In the genomic region with DNA sequence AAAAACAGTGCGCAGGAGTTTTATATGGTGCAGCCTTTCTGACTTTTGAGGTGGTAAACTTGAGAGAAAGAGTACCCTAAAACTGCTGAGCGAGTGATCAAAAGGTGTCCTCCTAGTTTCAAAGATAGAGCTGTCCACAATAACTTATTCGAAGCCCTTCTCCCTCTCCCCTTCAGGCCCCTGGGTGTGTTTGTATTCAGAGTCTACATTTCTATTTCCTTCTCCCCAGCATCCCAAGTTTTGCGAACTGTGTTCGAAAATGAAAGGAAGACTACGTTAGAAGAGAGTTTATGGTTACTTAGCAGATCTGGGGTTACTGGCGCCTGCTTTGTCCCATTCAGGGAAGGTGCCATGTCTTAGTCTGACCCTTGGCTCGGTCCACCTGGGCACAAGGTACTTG, we compare ENCODE assay signal across 8 mouse cellular contexts. TPM values are rescaled to one million over a fixed set of nuclear protein-coding genes. Genes with fewer than 3 reads are reported as not detected.
A peak's percentile ranks its signal among the peaks of the same experiment; 100 is the strongest.
DNase-seq lines count a peak whose midpoint lies in the region; ATAC-seq and TF ChIP-seq lines count a peak whose summit lies in the region.

No protein-coding gene starts in this region.

- H3K36me3 ChIP-seq in lung, embryonic 14.5 days (ENCODE audit: insufficient read depth): no peaks in the 10 kb centered on the region
- H3K36me3 ChIP-seq in embryonic facial prominence, embryonic 14.5 days (ENCODE audit: control insufficient read depth, insufficient read depth, low read length): 0 out of 2 replicates have a peak, but pooled peaks cover 9% of the 10 kb centered on the region
- H3K36me3 ChIP-seq in limb, embryonic 11.5 days (ENCODE audit: control insufficient read depth, insufficient read depth, low read length): no peaks in the 10 kb centered on the region

- no peaks in the 10 kb centered on the region for H3K27me3 ChIP-seq in lung, embryonic 14.5 days (ENCODE audit: insufficient read depth, low read length)
- no peaks in the 10 kb centered on the region for H3K27me3 ChIP-seq in embryonic facial prominence, embryonic 14.5 days (replicated peaks; ENCODE audit: control insufficient read depth, insufficient read depth, low read length)
- no peaks in the 10 kb centered on the region for H3K27me3 ChIP-seq in limb, embryonic 11.5 days (ENCODE audit: control insufficient read depth, insufficient read depth, low read length)

- peak overlapping the region; percentile 96 for H3K4me3 ChIP-seq in lung, embryonic 14.5 days (ENCODE audit: low read depth, low read length)
- peak overlapping the region; percentile 95 for H3K4me3 ChIP-seq in embryonic facial prominence, embryonic 14.5 days (ENCODE audit: low read depth, low read length)
- H3K4me3 ChIP-seq in limb, embryonic 11.5 days (ENCODE audit: low read depth, low read length): peak overlapping the region; percentile 73
- peak overlapping the region; percentile 68; the same call in 1 of the 2 replicates for H3K4me3 ChIP-seq in olfactory bulb, adult 2 months (ENCODE audit: insufficient read depth, low read depth, low read length)

- no peak for ATAC-seq in lung, embryonic 14.5 days (ENCODE audit: insufficient read depth)
- no peak for ATAC-seq in embryonic facial prominence, embryonic 14.5 days (ENCODE audit: low read depth)
- ATAC-seq in limb, embryonic 11.5 days (ENCODE audit: insufficient number of reproducible peaks, low FRiP score, low TSS enrichment, low read depth): no peak

- no peaks in the 10 kb centered on the region for H3K4me1 ChIP-seq in lung, embryonic 14.5 days (ENCODE audit: insufficient read depth)
- H3K4me1 ChIP-seq in embryonic facial prominence, embryonic 14.5 days (ENCODE audit: control insufficient read depth, insufficient read depth, low read length): no peaks in the 10 kb centered on the region
- H3K4me1 ChIP-seq in limb, embryonic 11.5 days (ENCODE audit: control insufficient read depth, insufficient read depth, low read length): peaks cover 4% of the 10 kb centered on the region; the same call in 1 of the 2 replicates
- peaks cover 11% of the 10 kb centered on the region for H3K4me1 ChIP-seq in olfactory bulb, adult 2 months (ENCODE audit: control insufficient read depth, insufficient read depth, low read length)

- 51% methylated on average over 8 of the region's 8 CpGs for WGBS in lung, embryonic 14.5 days
- WGBS in embryonic facial prominence, embryonic 14.5 days: 65% methylated on average over 8 of the region's 8 CpGs
- 58% methylated on average over 8 of the region's 8 CpGs for WGBS in limb, embryonic 11.5 days
- WGBS in olfactory bulb, adult 2 months: 74% methylated on average over 8 of the region's 8 CpGs

- peak overlapping the region; percentile 30; the same call in 1 of the 2 replicates for H3K9ac ChIP-seq in lung, embryonic 14.5 days
- H3K9ac ChIP-seq in embryonic facial prominence, embryonic 14.5 days (ENCODE audit: low read depth, low read length): peak overlapping the region; percentile 100
- 0 out of 2 replicates have a peak overlapping the region, but pooled peaks have one; percentile 8 for H3K9ac ChIP-seq in limb, embryonic 11.5 days (ENCODE audit: low read length)

- DNase-seq in lung, embryonic 14.5 days: no peak
- no peak for DNase-seq in lung, postnatal 14 days
- DNase-seq in embryonic facial prominence, embryonic 14.5 days (ENCODE audit: low spot score): no peak
- no peak for DNase-seq in limb, embryonic 11.5 days (ENCODE audit: low spot score)
- no peak for DNase-seq in retina, embryonic 14.5 days (ENCODE audit: low spot score)
- no peak for DNase-seq in left cerebral cortex, postnatal 10 days (ENCODE audit: extremely low spot score in 1 of 2, low spot score in 2 of 2)
- DNase-seq in layer of hippocampus, adult 8-10 months (ENCODE audit: low spot score in 2 of 2): no peak

- H3K4me2 ChIP-seq in lung, embryonic 14.5 days: peak overlapping the region; percentile 76
- peak overlapping the region; percentile 58 for H3K4me2 ChIP-seq in embryonic facial prominence, embryonic 14.5 days (ENCODE audit: low read depth, low read length)
- peak overlapping the region; percentile 60 for H3K4me2 ChIP-seq in limb, embryonic 11.5 days (ENCODE audit: low read depth, severe bottlenecking)

- H3K27ac ChIP-seq in lung, embryonic 14.5 days (ENCODE audit: low read depth): no peak overlapping the region
- peak overlapping the region; percentile 5; the same call in 1 of the 2 replicates for H3K27ac ChIP-seq in embryonic facial prominence, embryonic 14.5 days (replicated peaks; ENCODE audit: low read depth, low read length)
- H3K27ac ChIP-seq in limb, embryonic 11.5 days (replicated peaks; ENCODE audit: low read depth, low read length): no peak overlapping the region
- H3K27ac ChIP-seq in olfactory bulb, adult 2 months (ENCODE audit: insufficient read depth, low read depth, low read length): no peak overlapping the region

- H3K9me3 ChIP-seq in lung, embryonic 14.5 days (ENCODE audit: low read depth, low read length): peaks cover 12% of the 10 kb centered on the region; the same call in 1 of the 2 replicates
- 0 out of 2 replicates have a peak, but pooled peaks cover 5% of the 10 kb centered on the region for H3K9me3 ChIP-seq in embryonic facial prominence, embryonic 14.5 days (ENCODE audit: control insufficient read depth, low read length)
- H3K9me3 ChIP-seq in limb, embryonic 11.5 days (ENCODE audit: control insufficient read depth, low read length): no peaks in the 10 kb centered on the region

- TF ChIP-seq CTCF in lung, embryonic 14.5 days (IDR thresholded peaks at IDR 0.05; ENCODE audit: low read depth): no peak
- TF ChIP-seq CTCF in olfactory bulb, adult 2 months (IDR thresholded peaks at IDR 0.05; ENCODE audit: insufficient read depth, low read depth, low read length): no peak

- intact Hi-C loops in left cerebral cortex, postnatal 10 days (cut with DNase I): loop anchor here (5.0 kb wide), 2 partner anchors 206 to 346 kb away; no protein-coding TSS in a partner anchor

- no peak for TF ChIP-seq POLR2A in olfactory bulb, adult 2 months (IDR thresholded peaks at IDR 0.05; ENCODE audit: insufficient read depth, low read depth, low read length)

RNA-seq across cellular contexts. Expression of a gene that starts 20.0 kb away (rescaled TPM):
- polyA plus RNA-seq in lung, embryonic 14.5 days (2014; fragmentation: Nextera tagmentation; extraction: Ambion mirVana): 11.3 and 14.7 TPM in 2 replicates
- 15.1 and 18.1 TPM in 2 replicates for polyA plus RNA-seq in embryonic facial prominence, embryonic 14.5 days (2014; fragmentation: Nextera tagmentation; extraction: Ambion mirVana)
- 8.6 and 13.0 TPM in 2 replicates for polyA plus RNA-seq in limb, embryonic 11.5 days (2014; fragmentation: Nextera tagmentation; extraction: Ambion mirVana)
- polyA plus RNA-seq in olfactory bulb, adult 2 months (2012; ENCODE audit: insufficient read depth, insufficient read length, low replicate concordance, missing spikeins): not detected in 2 replicates
- 1 to 10 TPM; 2.2 to 2.6 TPM for total RNA-seq in left cerebral cortex, postnatal 10 days (2021)
- total RNA-seq in layer of hippocampus, adult 8-10 months (2022): 1 to 10 TPM; 1.2 to 2.9 (median 1.8) TPM

RNA-seq across cellular contexts. Expression of a gene that starts 42.4 kb away (rescaled TPM):
- polyA plus RNA-seq in lung, embryonic 14.5 days (2014; fragmentation: Nextera tagmentation; extraction: Ambion mirVana): 1,980 and 2,011 TPM in 2 replicates
- 2,600 and 2,666 TPM in 2 replicates for polyA plus RNA-seq in embryonic facial prominence, embryonic 14.5 days (2014; fragmentation: Nextera tagmentation; extraction: Ambion mirVana)
- 1,406 and 1,468 TPM in 2 replicates for polyA plus RNA-seq in limb, embryonic 11.5 days (2014; fragmentation: Nextera tagmentation; extraction: Ambion mirVana)
- 195 and 698 TPM in 2 replicates for polyA plus RNA-seq in olfactory bulb, adult 2 months (2012; ENCODE audit: insufficient read depth, insufficient read length, low replicate concordance, missing spikeins)
- 1,000 to 10,000 TPM; 1,952 to 1,966 TPM for total RNA-seq in left cerebral cortex, postnatal 10 days (2021)
- 1,000 to 10,000 TPM; 1,786 to 1,958 (median 1,837) TPM for total RNA-seq in layer of hippocampus, adult 8-10 months (2022)

Comparison
In these comparisons a context has a peak if more than half of its experiments do, and no peak if none do; other contexts are left out.
1. H3K9ac ChIP-seq: peak in every context shown above with its lines; median percentile 100 in embryonic facial prominence, embryonic 14.5 days; 30 in lung, embryonic 14.5 days; 8 in limb, embryonic 11.5 days.